Mouse (Mus musculus) myocyte (in vitro differentiated cells): Measurements from ENCODE around the gene Fos. TPM values are rescaled to one million over a fixed set of nuclear protein-coding genes. Genes with fewer than 3 reads are reported as not detected.

Experiments used
- H3K27me3 ChIP-seq: one replicate; pipeline ENCODE4 v1.6.1; 2011; ENCODE audit not compliant: control insufficient read depth, insufficient read depth, insufficient read length
- H3K36me3 ChIP-seq: one replicate; pipeline ENCODE4 v1.6.1; 2011; ENCODE audit not compliant: control insufficient read depth, insufficient read depth
- H3K4me2 ChIP-seq: one replicate; pipeline ENCODE4 v1.6.1; 2011; ENCODE audit warnings: low read depth, control low read depth
- H3K4me3 ChIP-seq: one replicate; pipeline ENCODE4 v1.5.1; 2011; ENCODE audit warnings: mild to moderate bottlenecking, control low read depth, moderate library complexity
- H3K79me2 ChIP-seq: one replicate; pipeline ENCODE4 v1.6.1; 2011; ENCODE audit not compliant: control insufficient read depth, insufficient read depth
- H3ac ChIP-seq: one replicate; pipeline ENCODE4 v1.6.1; 2011; ENCODE audit not compliant: control insufficient read depth, insufficient read length
- CEBPB ChIP-seq: IDR thresholded peaks from 2 replicates; pipeline ENCODE4 v1.6.1; 2011; ENCODE audit warnings: mild to moderate bottlenecking, moderate library complexity; ENCODE audit not compliant: poor library complexity, insufficient read depth, severe bottlenecking
- E2F4 ChIP-seq: IDR thresholded peaks from one replicate; pipeline ENCODE4 v1.6.1; 2011; ENCODE audit warnings: mild to moderate bottlenecking, control low read depth, moderate library complexity; ENCODE audit not compliant: insufficient read depth
- MAX ChIP-seq: IDR thresholded peaks from one replicate; pipeline ENCODE4 v1.6.1; 2011; ENCODE audit warnings: low read depth, mild to moderate bottlenecking, control low read depth
- MYOD1 ChIP-seq, 3 experiments: IDR thresholded peaks; one replicate each; pipeline ENCODE4 v1.6.1; 2011; ENCODE audit warnings: control low read depth in 2 of 3, low read depth in 2 of 3, mild to moderate bottlenecking in 2 of 3, moderate library complexity in 1 of 3; ENCODE audit not compliant: insufficient read length in 2 of 3, control insufficient read depth in 1 of 3
- MYOG ChIP-seq, 3 experiments: IDR thresholded peaks; one replicate each; pipeline ENCODE4 v1.6.1; 2011; ENCODE audit warnings: control low read depth in 2 of 3, low read depth in 2 of 3, mild to moderate bottlenecking in 2 of 3; ENCODE audit not compliant: insufficient read length in 2 of 3, control insufficient read depth in 1 of 3, insufficient read depth in 1 of 3
- POLR2A ChIP-seq: IDR thresholded peaks from one replicate; pipeline ENCODE4 v1.6.1; 2011; ENCODE audit warnings: low read depth, mild to moderate bottlenecking, control low read depth, moderate library complexity; ENCODE audit not compliant: insufficient read length
- POLR2AphosphoS2 ChIP-seq: IDR thresholded peaks from one replicate; pipeline ENCODE4 v1.6.1; 2011; ENCODE audit warnings: low read depth, control low read depth; ENCODE audit not compliant: insufficient read length
- REST ChIP-seq: IDR thresholded peaks from one replicate; pipeline ENCODE4 v1.6.1; 2011; ENCODE audit warnings: mild to moderate bottlenecking, control low read depth, moderate library complexity; ENCODE audit not compliant: insufficient read depth, insufficient read length
- SRF ChIP-seq: IDR thresholded peaks from one replicate; pipeline ENCODE4 v1.6.1; 2011; ENCODE audit warnings: low read depth; ENCODE audit not compliant: control insufficient read depth, insufficient read length
- TCF12 ChIP-seq: IDR thresholded peaks from one replicate; pipeline ENCODE4 v1.6.1; 2011; ENCODE audit warnings: mild to moderate bottlenecking, control low read depth; ENCODE audit not compliant: poor library complexity, insufficient read depth, severe bottlenecking
- TCF3 ChIP-seq: IDR thresholded peaks from one replicate; pipeline ENCODE4 v1.6.1; 2011; ENCODE audit warnings: low read depth, control low read depth; ENCODE audit not compliant: insufficient read length
- USF1 ChIP-seq: IDR thresholded peaks from one replicate; pipeline ENCODE4 v1.6.1; 2011; ENCODE audit warnings: low read depth, mild to moderate bottlenecking, control low read depth, moderate library complexity
- polyA plus RNA-seq: library from polyadenylated mRNA; unstranded; fragments of >200 nt; fragmentation: generic; extraction: Trizol; gene quantifications from one replicate; pipeline ENCODE4 v1.2.1, GENCODE M21; 2012; ENCODE audit warnings: missing spikeins

The Fos gene
- polyA plus RNA-seq, 1 experiment, result 3.1 TPM

- H3K27me3 ChIP-seq, result peaks cover 3% of the 10 kb centered on the region
- H3K36me3 ChIP-seq, result no peaks in the 10 kb centered on the region
- no peak overlapping the region for H3K4me2 ChIP-seq
- H3K79me2 ChIP-seq, result no peaks in the 10 kb centered on the region
- H3K4me3 ChIP-seq, result no peak overlapping the region
- TF ChIP-seq MAX, result no peak
- TF ChIP-seq MYOD1 (IDR thresholded peaks at IDR 0.05; ENCODE audit: control insufficient read depth in 1 of 3, insufficient read length in 2 of 3, low read depth in 2 of 3), result no peak
- TF ChIP-seq USF1, result no peak
- TF ChIP-seq SRF, result no peak
- no peak for TF ChIP-seq REST
- TF ChIP-seq POLR2AphosphoS2, result no peak
- no peak overlapping the region for H3ac ChIP-seq
Observed at GRCm38 (mm10) chr12:85449478-85449877, 24.2 kb upstream of the Fos start.

- TF ChIP-seq E2F4 (no peak), TCF12 (no peak), REST (no peak), USF1 (no peak), MYOD1 (IDR thresholded peaks at IDR 0.05; ENCODE audit: control insufficient read depth in 1 of 3, insufficient read length in 2 of 3, low read depth in 2 of 3) (no peak), POLR2A (no peak), MYOG (IDR thresholded peaks at IDR 0.05; ENCODE audit: control insufficient read depth in 1 of 3, insufficient read depth in 1 of 3, insufficient read length in 2 of 3, low read depth in 2 of 3) (no peak), TCF3 (no peak), CEBPB (no peak), POLR2AphosphoS2 (no peak), SRF (no peak), MAX (no peak)
- H3ac ChIP-seq, result no peak overlapping the region
- H3K79me2 ChIP-seq, result no peaks in the 10 kb centered on the region
- H3K27me3 ChIP-seq, result peaks cover 3% of the 10 kb centered on the region
- H3K4me3 ChIP-seq, result no peak overlapping the region
- H3K4me2 ChIP-seq, result peak overlapping the region; percentile 42
- no peaks in the 10 kb centered on the region for H3K36me3 ChIP-seq
Observed at GRCm38 (mm10) chr12:85451693-85452491, 21.8 kb upstream of the Fos start.

- TF ChIP-seq TCF3 (no peak), MAX (no peak), MYOG (IDR thresholded peaks at IDR 0.05; ENCODE audit: control insufficient read depth in 1 of 3, insufficient read depth in 1 of 3, insufficient read length in 2 of 3, low read depth in 2 of 3) (peak in 1 of 3 experiments; percentile 41), POLR2AphosphoS2 (no peak), POLR2A (peak; percentile 28), MYOD1 (IDR thresholded peaks at IDR 0.05; ENCODE audit: control insufficient read depth in 1 of 3, insufficient read length in 2 of 3, low read depth in 2 of 3) (peak; percentile 35 to 51 (median 41)), CEBPB (no peak), E2F4 (no peak), REST (no peak), TCF12 (no peak), USF1 (peak; percentile 96), SRF (peak; percentile 72)
- H3K27me3 ChIP-seq, result no peaks in the 10 kb centered on the region
- peak overlapping the region; percentile 28 for H3K4me3 ChIP-seq
Observed at GRCm38 (mm10) chr12:85455065-85456058, 18.3 kb upstream of the Fos start.

GRCm38 (mm10) chr12:85456276-85456675 lies 17.4 kb upstream of the Fos start:
- Histone ChIP-seq H3K4me2 (peak overlapping the region; percentile 96), H3ac (no peak overlapping the region), H3K79me2 (no peaks in the 10 kb centered on the region), H3K27me3 (no peaks in the 10 kb centered on the region), H3K4me3 (peak overlapping the region; percentile 28), H3K36me3 (no peaks in the 10 kb centered on the region)
- TF ChIP-seq REST (no peak), MAX (no peak), SRF (no peak), E2F4 (no peak), CEBPB (no peak), TCF3 (no peak), MYOD1 (IDR thresholded peaks at IDR 0.05; ENCODE audit: control insufficient read depth in 1 of 3, insufficient read length in 2 of 3, low read depth in 2 of 3) (no peak), TCF12 (no peak), MYOG (IDR thresholded peaks at IDR 0.05; ENCODE audit: control insufficient read depth in 1 of 3, insufficient read depth in 1 of 3, insufficient read length in 2 of 3, low read depth in 2 of 3) (no peak), USF1 (no peak), POLR2AphosphoS2 (no peak), POLR2A (no peak)

More at GRCm38 (mm10) chr12:85455065-85456058, 18.3 kb upstream of the Fos start:
- H3K36me3 ChIP-seq, result no peaks in the 10 kb centered on the region
- peak overlapping the region; percentile 96 for H3K4me2 ChIP-seq
- no peak overlapping the region for H3ac ChIP-seq
- no peaks in the 10 kb centered on the region for H3K79me2 ChIP-seq
